Mouse (Mus musculus) G1E-ER4 (cell line): ENCODE measurements around the gene Srxn1. TPM values are rescaled to one million over a fixed set of nuclear protein-coding genes. Genes with fewer than 3 reads are reported as not detected.

Experiments
- GATA1 ChIP-seq: IDR thresholded peaks from one replicate; pipeline ENCODE4 v1.8.0; 2012; ENCODE audit warnings: low read length, inconsistent platforms
- polyA plus RNA-seq: library from polyadenylated mRNA; stranded (reverse); fragments of >175 nt; gene quantifications from 2 replicates; pipeline ENCODE4 v1.2.3, GENCODE M21; 2012

The Srxn1 gene
- 16.3 and 25.2 TPM in 2 replicates for polyA plus RNA-seq

DNA sequence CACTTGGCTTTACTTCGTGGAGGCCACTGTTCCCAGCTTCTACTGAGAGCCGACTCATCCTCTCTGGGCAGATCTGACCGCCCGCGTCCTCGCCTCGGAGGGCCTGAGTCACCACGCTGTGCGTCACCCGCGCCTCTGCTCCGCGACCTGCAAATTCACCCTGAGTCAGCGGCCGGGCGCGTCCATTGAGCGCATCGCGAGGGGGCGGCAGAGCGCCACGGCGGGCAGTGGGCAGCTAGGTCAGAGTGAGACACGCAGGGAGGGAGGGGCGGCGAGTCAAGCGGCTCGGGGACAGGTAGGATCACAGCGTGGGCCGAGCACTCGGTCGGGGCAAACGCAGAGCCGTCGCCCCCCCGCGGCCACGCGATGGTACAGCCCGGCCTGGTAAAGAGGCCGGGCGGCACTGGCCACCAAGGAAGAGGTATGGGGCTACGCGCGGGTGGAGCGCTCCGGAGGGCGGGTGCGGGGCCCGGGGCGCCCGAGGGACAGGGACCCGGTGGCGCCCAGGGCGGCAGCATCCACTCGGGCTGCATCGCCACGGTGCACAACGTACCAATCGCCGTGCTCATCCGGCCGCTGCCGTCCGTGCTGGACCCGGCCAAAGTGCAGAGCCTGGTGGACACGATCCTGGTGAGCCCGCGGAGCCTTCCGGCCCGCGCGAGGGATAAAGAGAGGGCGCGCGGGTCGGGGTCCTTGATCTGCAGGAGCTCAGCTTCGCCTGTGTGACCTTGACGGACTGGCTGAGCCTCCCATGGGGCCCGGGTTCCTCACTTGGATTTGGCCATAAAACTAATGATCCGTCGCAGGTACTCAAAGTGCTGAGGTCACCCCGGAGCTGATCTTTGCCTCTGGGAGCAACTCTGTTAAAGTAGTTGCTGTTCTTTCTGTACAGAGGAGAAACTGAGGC is at the start of gene Srxn1:
Srxn1 (plus strand) TSS at position 199 of the 907 bp plus-strand sequence.
- TF ChIP-seq GATA1: no peak

DNA sequence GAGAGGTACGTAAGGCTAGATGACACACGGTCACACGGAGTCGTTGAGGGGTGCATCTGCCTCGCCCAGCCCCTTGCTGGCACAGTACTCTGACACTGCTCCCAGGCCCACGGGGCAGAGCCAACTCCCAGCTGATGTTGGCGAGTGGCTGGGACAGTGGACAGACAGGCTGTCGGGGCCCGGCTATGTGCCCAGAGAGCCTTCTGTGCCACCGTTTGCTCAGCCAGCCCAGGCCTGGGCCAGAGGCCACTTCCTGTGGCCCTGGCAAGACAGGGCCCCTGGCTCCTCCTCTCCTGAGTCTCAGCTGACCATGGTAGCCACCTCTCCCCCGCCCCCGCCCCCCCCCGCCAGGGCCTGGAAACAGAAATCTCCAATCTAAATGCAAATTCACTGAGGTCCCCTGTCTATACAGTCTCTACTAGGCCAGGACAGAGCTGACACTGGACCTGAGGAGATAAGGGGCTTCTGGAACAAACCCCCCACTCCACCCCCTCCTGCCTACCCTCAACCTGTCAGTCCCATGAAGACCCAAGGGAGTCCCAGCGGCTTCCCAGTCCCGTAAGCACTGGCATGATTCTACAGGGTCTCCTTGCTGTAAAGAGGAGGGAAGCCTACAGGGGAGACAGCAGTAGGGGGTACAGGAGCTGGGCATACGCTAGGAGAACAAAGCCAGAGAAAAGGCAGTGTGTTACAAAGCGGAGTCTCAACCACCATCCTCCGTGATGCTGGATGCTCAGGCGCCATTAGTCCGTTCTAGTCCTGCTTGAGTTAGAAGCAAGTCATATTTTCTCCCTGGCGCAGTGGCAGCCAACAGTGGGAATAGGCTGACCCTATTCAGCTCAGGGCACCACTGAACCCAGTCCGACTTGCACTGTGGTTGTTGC is 48.7 kb upstream of the Srxn1 start:
- TF ChIP-seq GATA1: no peak

DNA sequence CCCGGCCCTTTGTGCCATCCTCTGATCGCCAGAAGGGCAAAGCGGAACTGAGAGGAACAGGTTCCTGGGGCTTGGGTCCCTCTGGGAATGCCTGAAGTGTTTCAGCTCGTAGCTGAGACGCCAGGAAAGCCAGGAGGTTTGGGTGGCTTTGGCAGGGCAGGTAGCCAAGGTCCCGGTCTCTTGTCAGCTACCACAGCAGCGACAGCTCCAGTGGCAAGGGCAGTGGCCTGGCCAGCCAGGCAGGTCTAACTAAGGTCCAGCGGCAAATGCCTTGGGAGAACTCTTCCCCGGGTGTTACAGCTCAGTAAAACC is 48.1 kb upstream of the Srxn1 start:
- no peak for TF ChIP-seq GATA1

- TF ChIP-seq GATA1: no peak
Observed at GRCm38 (mm10) chr2:152068660-152069433, 36.5 kb upstream of the Srxn1 start.

DNA sequence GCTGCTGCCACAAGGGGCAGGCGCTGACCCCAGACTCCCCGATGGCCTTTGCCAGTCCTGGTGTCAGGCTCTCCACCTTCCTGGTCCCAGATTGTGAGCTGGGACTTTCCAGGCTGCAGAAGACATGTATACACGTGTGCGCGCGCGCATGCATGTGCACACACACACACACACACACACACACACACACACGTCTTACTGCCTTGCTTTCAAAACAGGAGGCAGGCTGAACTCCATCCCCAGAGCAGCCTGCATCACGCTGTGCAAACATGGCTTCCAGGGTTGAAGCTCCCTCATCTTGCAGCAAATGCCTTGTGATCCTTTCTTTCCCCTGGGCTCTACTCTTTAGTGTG is 35.9 kb upstream of the Srxn1 start:
- no peak for TF ChIP-seq GATA1

DNA sequence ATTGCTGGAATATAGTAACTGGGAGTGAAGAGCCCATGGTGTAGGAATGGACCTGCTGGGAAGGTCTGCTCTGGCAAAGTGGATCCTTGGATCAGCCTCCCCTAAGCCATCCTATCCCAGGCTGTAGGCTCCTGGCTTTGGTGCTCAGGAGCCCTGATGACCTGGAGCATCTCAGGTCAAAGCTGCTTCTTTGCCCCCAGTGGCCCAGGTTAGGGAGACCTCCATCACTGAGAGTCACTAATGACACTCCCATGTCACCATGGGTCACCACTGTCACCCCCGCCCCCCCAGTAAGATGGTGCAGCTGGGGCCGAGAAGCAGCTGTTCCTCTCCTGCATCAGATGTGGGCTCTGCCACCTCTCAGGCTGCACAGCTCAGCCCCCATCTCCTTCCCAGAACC is 35.4 kb upstream of the Srxn1 start:
- no peak for TF ChIP-seq GATA1

- no peak for TF ChIP-seq GATA1
Observed at GRCm38 (mm10) chr2:152074521-152074920, 30.8 kb upstream of the Srxn1 start.

- TF ChIP-seq GATA1: no peak
Observed at GRCm38 (mm10) chr2:152075294-152075889, 29.9 kb upstream of the Srxn1 start.

DNA sequence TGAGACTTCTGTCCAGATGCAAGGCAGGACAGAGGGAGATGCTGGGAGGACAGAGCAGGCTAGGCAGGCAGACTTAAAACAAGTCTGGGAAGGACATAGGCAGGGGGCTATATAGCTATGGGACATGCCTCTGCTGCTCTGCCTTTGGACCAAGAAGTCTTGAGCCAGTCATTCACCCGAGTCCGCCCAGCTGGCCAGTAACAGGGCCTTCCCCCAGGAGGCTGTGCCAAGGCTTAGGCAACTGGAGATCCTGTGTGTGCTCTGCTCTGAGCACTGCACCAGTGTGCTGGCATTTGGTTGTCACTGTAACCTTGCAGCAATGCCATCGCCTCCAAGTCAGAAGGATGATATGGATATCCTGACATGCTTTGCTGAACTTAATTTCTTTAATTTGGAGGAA is 28.0 kb upstream of the Srxn1 start:
- TF ChIP-seq GATA1: no peak

GRCm38 (mm10) chr2:152080685-152081541 is 24.4 kb upstream of the Srxn1 start, which contains the start of gene Scrt2:
Gene Scrt2 (plus strand): TSS chr2:152081529.
- no peak for TF ChIP-seq GATA1

DNA sequence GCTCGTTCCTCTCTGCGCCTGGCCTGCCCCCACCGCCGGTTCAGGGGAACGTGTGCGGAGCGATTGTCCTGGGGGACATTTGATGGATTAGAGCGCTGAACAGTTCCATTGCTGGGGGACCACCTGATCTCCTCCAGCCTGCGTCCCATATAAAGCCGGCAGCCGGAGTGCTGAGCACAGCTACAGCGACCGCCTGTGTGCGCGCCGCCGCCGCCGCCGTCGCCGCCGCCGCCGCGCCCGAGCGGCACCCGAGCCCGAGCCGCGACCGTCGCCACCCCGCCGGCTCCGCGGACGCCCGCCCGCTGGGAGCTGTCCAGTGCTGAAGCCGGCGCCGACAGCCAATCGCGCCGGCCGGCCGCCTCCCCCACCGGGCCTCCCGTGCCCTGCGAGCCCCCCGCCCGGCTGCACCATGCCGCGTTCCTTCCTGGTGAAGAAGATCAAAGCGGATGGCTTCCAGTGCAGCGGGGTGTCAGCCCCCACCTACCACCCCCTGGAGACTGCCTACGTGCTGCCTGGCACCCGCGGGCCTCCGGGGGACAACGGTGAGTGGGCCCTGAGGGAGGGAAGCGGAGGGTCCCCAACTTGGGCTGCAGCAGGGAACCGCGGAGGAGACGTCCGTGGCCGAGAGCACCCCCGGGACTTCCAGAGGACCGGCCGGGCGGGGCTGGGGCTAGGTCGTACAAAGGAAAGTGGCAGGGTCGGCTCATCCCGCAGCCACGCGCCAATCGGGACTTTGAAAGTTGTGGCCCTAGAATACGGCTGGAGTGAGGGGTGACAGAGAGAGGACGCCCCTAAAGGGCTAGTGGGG is 23.5 kb upstream of the Srxn1 start:
- TF ChIP-seq GATA1: no peak

DNA sequence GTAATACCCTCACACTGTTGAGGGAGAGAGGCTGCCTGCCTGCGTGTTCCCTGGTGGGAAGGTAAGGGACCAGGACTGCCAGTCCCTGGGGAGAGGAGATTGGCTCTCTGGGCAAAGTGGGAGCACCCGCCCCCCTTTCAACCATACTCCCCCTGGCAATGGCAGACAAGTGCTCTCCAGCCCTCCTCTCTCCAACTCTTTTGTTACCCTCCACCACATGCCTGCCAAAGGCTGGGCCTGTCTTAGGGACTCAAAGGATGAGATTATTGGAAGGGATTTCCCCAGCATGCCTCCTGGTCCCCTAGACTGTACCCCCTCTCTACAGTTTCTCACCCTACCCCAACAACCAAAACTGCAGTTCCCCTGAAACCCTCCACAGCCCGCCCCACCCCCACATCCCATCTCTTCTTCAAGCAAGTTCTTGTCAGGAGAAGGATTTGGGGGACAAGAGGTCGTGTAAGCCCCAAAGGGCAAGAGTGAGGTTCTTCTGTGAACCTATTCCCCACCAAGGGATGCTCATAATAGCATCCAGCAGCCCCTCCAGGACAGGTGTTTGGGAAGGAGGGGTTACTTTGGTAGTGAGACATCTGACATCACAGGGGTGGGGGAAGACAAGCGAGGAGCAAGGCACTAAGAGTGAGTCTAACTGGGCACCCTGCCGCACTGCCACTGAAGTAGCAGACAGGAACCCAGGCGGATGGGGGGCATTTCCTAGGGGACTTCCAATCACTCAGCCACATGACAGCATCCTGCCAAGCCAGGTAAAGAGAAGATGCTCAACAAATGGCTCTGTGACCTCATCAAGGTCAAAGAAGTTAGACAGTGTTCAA is 22.6 kb upstream of the Srxn1 start:
- no peak for TF ChIP-seq GATA1

GRCm38 (mm10) chr2:152083411-152083810 is 21.9 kb upstream of the Srxn1 start:
- no peak for TF ChIP-seq GATA1
